Mouse (Mus musculus) embryo, embryonic 11.5 days (tissue): ENCODE data around the gene Rsph1.

Experiments used
- DNase-seq: peaks from one replicate; pipeline ENCODE4 v3.0.0-alpha.2; 2012; ENCODE audit warnings: low read depth, low spot score

The Rsph1 gene

DNA sequence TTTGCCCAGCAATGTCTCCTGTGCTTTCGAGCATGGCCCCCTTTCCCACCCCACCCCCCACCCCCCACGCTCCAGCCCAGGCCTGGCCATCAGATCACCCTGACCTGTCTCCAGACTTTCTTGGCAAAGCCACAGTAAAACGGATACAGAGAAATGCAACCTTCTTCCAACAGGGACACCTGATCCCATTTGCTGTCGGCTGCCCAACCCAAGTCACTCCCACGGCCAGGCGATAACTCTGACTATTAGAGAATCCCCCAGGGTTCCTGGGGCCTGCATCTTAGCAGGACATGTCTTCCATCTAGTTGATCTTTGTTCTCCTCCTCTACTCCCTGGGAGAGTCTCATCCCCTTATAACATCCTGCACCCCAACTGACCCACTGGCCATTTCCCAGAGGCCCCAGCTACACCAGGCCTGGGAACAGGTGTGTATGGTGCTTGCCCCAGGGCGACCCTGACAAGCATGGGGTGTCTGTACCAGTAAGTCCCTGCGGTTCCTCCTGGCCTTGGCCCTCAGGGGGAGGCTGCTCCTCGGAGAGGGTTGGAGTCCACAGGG lies 18.8 kb downstream of the Rsph1 start:
- DNase-seq, result no peak

- no peak for DNase-seq
Observed at GRCm38 (mm10) chr17:31257898-31258297, 19.3 kb downstream of the Rsph1 start.

DNA sequence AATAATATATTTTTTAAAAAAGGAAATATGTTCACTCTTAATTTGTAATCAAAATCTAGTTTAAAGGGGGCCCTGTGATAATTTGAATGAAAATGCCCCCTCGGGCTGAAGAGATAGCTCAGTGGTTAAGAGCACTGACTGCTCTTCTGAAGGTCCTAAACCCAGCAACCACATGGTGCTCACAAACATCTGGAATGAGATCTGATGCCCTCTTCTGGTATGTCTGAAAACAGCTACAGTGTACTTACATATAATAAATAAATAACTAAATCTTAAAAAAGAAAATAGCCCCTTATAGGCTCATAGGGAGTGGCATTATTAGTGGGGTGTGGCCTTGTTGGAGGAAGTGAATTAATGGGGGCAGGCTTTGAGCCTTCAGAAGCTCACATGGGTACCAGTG lies 20.0 kb downstream of the Rsph1 start:
- DNase-seq, result no peak

- DNase-seq, result peak; percentile 59
Observed at GRCm38 (mm10) chr17:31254463-31254931, 22.7 kb downstream of the Rsph1 start.

DNA sequence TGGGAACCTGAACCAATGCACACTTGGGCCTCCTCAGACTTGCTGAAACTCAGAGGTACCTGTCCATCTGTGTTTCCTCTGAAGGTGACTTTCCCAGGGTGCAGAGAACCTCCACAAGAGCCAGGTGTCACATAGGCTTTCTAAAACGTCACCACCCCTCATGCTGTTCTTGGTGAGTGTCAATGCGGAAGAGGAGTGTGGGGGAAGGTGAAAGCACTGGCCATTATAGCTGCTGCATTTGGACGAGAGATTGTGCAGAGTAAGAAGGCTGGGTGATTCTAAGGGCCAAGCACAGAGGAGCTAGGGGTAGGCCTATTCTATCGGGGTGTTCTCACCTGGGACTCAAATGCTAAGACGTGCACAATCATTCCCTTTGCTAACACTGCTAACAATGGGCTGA lies 23.2 kb downstream of the Rsph1 start:
- no peak for DNase-seq

- DNase-seq, result no peak
Observed at GRCm38 (mm10) chr17:31247144-31247543, 30.0 kb downstream of the Rsph1 start.

DNA sequence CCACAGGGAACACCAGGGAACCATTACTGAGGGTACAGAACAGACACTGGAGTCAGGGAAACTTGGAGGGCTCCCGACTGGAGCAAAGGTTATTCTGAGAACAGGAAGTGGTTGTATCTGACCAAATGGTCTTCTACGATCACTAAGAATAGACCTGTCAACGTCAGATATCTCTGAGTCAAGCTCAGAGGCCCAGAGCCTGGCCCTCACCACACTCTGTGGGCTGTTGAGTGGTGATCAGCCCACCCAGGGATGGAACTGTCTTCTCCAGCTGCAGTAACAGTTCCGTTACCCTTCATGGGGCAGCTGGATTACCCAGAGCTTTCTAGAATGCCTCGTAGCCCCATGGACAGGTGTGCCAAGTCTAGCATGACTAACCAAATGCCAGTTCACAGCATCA lies 31.9 kb downstream of the Rsph1 start:
- DNase-seq, result no peak

DNA sequence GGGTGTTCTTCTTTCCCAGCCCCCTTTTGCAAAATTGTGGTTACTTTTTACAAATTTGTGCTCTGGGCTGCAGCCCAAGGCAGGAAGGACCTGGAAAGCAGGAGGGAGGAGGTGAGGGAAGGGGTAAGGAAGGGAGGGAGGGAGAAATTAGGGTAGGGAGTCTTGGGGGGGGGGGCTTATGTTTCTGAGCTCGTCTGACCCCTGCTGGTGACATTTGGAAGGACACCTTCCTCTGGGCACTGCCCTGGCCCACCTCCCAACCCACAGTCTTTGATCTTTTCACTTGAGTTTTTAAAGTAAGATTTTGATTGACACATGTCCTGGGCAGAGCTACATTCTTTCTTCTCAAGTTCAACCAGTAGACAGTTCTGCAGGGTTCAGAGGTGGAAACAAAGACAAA lies 34.4 kb downstream of the Rsph1 start:
- DNase-seq, result no peak

DNA sequence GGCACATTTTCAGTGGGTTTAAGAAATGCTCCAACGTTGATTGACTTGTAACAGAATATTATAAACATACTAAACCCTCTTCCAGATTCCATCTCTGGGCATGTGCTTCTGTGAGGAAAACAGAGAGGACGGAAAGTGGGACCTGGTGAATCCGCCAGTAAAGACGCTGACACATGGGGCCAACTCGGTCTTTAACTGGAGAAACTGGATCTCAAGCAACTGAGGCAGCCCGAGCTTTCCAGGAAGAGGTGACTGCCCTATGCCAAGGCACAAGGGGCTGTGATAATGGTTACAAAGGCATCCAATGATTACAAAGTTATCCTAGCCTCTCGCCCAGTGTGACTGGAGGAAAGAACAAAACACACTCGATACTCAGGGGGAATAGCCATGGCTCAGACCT lies 36.0 kb downstream of the Rsph1 start:
- DNase-seq, result no peak

DNA sequence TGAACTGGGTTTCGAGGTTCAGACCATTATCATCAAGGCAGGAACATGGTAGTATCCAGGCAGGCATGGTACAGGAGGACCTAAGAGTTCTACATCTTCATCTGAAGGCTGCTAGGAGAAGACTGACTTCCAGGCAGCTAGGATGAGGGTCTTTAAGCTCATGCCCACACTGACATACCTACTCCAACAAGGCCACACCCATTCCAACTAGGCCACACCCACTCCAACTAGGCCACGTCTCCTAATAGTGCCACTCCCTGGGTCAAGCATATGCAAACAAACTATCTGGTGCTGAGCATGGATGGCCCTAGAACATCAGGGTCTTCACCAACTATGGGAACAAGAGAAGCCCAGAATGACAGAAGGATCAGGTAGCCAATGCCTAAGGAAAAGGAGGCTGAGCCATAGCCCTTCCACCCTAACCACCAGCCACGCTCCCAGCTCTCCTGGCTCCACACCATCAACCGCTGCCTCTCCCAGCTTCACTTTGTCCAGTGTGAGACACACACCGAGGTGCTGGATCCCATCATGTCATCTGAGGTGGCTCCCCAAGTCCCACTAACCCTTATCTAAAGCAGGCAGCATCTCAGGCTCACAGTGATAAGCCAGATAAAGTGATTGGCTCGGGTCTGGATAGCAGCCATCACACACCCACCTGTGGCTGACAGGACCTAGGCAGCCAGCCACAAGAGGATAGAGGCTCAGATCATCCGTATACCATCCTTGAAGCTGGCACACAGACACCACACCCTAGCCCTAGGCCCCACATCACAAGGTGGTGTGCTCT lies 38.8 kb downstream of the Rsph1 start:
- no peak for DNase-seq

DNA sequence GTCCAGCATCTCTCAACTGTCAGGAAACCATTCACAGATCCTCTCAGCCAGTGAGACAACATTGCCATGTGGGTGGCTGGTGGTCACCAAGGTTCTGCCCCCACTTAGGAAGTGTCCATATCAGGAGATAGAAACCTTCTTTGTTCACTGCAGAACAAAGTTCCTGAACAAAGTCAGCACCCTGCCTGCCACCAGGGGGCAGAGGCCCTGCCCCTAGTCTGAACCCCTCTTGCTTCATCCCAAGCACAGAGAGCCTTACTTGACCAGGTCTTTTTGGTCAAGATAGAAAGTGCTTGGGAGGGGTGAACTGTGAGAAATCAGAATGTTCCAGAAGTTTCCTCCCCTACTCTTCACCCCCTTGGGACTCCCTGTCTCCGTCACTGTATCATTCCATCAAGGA lies 41.3 kb downstream of the Rsph1 start:
- DNase-seq, result no peak

- no peak for DNase-seq
Observed at GRCm38 (mm10) chr17:31232251-31233010, 44.8 kb downstream of the Rsph1 start.

DNA sequence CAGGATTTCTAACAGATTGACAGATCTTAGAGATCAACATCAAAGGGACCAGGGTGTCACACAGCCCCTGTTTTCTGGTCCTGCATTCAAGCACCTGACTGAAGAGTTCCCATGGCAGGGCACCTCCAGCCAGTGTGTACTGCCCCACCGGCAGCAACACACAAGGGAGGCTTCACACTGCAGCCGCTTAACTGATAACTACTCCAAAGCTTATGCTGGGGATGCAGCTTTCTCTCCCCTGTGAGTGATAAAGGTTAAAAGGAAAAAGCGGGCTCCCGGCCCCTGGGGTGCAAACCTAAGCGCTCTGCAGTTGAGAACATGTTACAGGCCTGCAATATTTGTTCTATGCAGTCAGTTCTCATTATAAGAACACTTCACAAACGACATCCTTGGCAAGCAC lies 45.4 kb downstream of the Rsph1 start:
- no peak for DNase-seq

GRCm38 (mm10) chr17:31226931-31227330 lies 50.3 kb downstream of the Rsph1 start:
- no peak for DNase-seq

DNA sequence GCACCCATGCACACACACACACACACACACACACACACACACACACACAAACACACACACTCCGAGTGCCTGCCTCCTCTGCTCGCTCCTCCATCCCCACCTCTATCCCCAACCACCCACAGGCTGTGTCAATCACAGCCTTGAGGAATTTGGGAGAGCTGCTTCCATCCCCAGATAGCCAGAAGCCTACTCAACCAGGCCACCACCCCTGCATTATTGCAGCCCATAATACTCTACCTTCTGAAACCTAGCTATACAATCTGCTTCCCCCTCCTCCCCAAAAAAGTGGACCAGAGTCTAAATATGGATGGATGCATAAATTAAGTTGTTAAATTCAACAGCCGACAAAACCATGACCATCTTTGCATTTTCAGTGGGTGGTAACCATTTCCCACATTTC lies 50.8 kb downstream of the Rsph1 start:
- no peak for DNase-seq

GRCm38 (mm10) chr17:31224591-31224990 lies 52.6 kb downstream of the Rsph1 start:
- no peak for DNase-seq

DNA sequence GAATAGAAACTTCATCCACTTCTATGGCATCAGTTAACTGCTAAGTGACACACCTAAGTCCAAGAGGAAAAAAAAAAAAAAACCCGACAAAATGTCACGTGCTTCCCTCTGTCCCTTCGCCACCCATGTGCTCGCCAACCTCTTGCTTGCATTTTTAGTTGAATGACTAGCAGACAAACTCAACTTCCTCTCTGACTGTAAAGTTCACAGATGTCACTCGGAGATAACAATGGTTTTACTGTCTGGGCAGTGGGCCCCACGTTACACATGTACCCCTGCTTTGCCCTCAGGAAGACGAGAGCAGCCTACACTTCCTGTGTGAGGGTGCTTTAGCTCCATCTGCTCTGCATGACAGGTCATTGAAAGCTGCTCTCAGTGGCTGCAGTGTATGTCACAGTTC lies 53.3 kb downstream of the Rsph1 start:
- no peak for DNase-seq

DNA sequence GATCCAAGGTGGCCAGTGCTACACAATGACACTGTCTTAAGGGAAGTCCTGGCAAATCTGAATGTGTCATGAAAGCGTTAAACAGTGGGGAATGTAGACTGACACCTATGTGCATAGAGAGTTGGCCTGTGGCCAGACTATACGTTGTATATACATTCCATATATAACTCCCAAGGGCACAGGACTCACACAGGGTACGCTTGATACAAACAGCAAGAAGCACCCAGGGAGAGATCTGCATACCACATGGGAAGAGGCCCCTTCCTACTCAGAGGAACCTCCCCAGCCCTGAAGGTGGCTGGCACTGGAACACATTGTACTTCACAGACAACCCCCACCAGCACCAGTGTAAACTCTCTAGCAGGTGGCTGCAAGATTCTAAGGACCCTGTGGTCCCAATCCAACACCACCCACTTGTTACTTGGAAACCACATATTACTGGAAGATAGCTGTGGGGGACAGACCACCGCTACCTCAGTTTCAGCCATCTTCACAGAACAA lies 54.3 kb downstream of the Rsph1 start:
- DNase-seq, result no peak

GRCm38 (mm10) chr17:31216068-31216955 lies 60.9 kb downstream of the Rsph1 start:
- DNase-seq, result no peak

DNA sequence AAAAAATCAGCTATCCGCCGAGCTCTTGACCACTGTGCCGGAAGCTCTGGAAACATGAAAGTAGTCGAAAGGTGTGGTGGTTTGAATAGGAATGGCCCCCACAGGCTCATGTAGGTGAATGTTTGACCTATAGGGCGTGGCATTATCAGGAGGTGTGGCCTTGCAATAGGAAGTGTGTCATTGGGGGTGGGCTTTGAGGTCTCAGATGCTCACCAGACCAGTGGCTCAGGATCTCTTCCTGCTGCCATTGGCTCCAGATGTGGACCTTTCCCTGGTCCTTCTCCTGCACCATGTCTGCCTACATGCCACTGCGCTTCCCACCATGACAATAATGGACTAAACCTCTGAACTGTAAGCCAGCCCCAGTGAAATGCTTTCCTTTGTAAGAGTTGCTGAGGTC lies 65.3 kb downstream of the Rsph1 start:
- no peak for DNase-seq

GRCm38 (mm10) chr17:31210299-31210698 lies 66.9 kb downstream of the Rsph1 start:
- no peak for DNase-seq
